Mouse (Mus musculus) thymus, adult 18-20 months (tissue): ENCODE measurements around the gene Nanos2.
A peak's percentile ranks its signal among the peaks of the same experiment; 100 is the strongest.

Experiments
- DNase-seq, 2 experiments: peaks; one replicate each; pipeline ENCODE4 v3.0.0; 2022; ENCODE audit warnings: mixed read lengths in 2 of 2

Gene Nanos2

GRCm38 (mm10) chr7:18987100-18987499 lies at the start of gene Nanos2:
Nanos2 (plus strand) TSS chr7:18987400.
- DNase-seq, result no peak

DNA sequence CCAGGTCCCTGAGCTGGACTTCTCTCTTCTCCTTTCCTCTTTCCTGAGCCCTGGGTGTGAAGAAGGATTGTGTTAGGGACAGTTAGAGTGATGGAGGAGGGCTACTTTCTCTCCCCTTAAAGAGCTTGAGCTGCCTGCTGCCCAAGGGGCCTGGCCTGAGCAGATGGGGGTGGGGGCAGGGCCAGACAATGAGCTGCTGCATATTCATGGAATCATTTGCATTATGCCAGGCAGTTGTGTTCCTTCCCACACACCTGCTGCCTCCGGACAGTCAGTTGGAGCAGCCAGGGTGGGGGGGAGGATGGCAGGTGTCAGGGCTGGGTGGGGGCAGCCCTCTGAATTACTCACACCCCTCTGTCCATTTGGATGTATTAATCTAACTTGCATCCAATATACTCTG lies 44.8 kb upstream of the Nanos2 start:
- no peak for DNase-seq

DNA sequence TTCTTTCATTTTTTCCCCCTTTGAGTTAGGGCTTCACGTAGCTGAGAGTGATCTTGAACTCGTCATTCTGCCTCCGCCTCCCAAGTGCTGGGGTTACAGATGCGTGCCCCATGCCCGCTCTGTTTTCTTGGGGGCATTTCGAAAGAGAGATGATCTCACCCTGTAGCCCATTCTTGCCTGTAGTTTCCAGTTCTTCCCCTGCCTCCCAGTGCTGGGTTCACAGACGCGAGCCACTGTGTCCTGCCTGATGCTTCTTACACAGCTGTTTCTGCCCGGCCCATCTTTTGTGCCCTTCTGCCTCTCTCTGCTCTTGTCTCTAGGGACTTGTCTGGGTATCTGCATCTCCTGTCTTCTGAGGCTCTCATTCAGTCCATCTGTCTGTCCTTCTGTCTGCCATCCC lies 44.4 kb upstream of the Nanos2 start:
- no peak for DNase-seq

- DNase-seq, result no peak
Measured at GRCm38 (mm10) chr7:18948151-18948550, 39.0 kb upstream of the Nanos2 start.

DNA sequence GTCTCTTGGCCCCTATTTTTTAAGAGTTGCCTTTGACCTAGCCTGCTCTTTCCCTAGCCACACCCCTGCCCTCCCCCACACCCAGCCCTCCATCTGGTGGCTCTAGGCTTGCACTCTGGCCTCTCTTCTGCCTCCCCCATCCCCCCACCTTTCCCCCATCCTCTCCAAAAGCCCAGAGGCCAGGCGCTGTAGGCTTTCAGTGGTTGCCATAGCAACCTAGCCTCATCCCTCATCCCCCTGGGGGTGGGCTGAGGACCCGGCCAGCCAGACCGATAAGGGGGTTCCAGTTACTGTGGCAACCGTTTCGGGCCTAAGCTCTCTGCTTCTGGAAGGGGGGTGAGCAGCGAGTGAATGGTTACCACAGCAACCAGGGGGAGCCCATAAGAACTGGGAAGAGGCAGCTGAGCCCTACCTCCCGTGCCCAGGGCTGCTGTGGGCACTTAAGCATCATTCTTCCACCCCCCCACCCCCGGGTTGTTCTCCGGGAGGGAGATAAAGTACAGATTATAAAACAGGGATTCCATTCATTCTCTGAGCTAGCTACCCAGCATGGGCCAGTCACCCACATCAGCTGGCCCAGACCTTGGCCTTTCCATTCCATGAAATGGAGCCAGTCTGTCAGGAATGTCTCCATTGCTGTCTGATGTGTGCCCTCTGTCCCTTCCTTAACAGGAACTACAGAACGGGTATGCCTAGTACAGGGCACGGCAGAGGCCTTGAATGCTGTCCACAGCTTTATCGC lies 37.2 kb upstream of the Nanos2 start:
- DNase-seq, result no peak

DNA sequence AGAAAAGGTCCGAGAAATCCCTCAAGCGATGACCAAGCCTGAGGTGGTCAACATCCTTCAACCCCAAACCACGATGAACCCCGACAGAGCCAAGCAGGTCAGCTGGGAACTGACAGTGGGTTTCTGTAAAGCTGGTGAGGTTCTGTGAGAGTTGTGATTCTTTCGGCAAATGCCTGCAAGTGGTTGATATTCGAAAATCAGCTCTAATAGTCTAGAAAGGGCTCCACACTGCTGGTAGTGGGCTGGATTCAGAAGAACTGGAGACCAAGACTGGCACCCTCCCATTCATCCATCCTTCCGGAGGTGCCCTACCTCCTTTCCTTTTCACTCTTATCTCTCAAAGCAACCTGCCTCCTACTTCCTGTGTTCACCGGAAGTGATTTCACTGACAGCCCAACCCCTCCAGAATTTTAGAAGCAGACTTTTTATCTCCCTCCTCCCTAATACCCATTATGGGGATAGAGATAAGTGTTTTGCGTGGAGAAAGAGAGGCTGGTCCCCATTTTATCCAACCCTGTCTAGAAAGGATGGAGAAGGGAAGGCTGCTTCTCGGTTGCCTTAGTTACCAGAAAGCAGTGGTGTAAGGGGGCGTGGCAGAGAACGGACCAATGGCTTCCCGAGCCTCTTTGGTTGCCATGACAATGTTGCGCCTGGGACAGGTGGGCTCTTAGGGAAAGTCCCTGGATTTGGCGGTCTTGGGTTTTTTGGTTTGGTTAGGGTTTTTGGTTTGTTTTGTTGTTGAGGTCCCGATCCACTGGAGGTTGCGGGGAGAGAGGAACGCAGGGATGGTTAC lies 36.5 kb upstream of the Nanos2 start:
- no peak for DNase-seq

- no peak for DNase-seq
Measured at GRCm38 (mm10) chr7:18951397-18951796, 35.8 kb upstream of the Nanos2 start.

GRCm38 (mm10) chr7:18957569-18958383 lies 29.4 kb upstream of the Nanos2 start:
- no peak for DNase-seq

DNA sequence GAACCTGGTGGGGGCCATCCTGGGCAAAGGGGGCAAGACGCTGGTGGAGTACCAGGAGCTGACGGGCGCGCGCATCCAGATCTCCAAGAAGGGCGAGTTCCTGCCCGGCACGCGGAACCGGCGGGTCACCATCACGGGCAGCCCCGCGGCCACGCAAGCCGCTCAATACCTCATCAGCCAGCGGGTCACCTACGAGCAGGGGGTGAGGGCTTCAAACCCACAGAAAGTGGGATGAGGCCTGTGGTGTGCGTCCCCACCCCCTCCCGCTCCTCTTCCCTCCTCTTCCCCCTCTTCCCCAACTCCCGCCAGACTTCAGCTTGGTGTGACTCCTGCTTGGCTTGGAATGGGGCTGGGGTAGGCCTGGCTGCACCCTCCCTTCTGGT lies 28.8 kb upstream of the Nanos2 start:
- no peak for DNase-seq

DNA sequence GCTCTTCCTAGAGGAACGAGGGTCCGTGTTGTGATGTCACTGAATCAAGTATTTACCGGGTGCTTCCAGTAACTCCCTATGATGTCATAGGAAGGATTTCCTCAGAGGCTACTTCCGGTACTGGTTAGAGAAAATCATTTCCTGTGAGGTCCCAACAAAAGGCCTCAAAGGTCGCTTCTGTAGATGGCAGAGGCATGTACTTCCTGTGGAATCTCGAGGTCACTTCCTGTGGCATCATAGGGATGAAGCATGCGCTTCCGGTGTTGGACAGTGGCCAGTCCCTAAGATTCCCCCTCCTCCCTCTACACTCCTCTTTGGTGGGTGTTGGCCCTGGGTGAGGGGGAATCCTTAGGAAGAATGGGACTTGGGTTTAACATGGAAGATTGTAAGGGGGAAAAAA lies 27.8 kb upstream of the Nanos2 start:
- no peak for DNase-seq

GRCm38 (mm10) chr7:18962171-18962792 lies 24.9 kb upstream of the Nanos2 start:
- DNase-seq, result no peak

- no peak for DNase-seq
Measured at GRCm38 (mm10) chr7:18962795-18963194, 24.4 kb upstream of the Nanos2 start.

DNA sequence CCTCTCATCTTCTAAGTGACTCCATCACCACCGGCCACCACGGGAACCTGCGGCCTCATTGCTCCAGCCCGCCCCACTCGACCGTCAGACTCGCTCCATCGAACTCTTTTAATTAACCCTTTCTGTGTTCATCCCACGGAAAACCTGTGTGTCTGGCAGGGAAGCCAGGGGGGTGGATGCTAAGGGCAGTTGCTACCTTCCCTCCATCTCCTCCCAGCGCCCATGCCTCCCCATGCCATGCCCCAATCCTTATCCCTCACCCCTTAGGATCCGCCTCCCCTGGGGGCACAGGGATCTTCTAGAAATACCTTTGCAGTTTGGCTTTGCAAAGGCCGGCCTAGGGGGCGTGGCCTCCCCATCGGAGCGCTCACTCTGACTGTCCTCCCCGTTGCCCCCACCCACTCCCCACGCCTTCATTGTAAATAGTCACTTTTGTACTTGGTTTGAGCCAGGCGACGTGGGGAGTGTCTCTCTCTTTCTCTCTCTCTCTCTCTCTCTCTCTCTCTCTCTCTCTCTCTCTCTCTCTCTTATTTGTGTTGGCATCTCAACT lies 23.8 kb upstream of the Nanos2 start:
- no peak for DNase-seq

DNA sequence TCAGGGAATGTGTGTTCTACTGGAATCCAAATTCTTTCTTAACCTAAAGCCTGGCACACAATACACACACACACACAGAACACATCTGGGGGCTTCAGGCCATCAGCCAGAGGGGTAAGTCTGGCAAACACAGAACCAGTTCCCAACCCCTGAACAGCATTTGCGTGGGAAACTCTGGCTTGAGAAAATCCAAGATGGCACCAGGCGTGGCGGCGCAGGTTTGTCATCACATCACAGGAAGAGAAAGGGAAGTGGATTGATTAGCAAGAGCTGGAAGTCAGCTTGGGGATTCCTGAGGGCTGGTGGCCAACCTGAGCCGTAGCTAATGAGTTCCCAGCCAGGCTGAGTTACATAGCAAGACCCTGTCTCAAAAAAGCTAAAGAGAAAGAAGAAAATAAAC lies 21.9 kb upstream of the Nanos2 start:
- no peak for DNase-seq

DNA sequence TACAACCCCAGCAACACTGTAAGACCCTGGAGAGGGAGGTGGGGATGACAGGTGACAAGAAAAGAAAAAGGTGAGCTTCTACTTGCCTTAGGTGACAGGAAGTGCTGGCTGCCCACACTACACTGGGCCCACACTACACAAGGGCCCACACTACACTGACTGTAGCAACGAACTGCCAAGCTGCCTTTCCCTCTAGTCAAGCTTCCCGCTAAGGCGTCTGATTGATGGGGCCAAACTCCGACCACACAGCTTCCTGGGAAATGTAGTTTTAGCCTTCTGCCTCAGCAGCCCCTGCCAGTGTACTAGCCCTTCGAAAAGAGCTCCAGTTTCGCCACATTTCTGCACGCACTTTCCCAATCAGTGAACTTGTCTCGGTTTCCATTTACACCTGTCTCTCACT lies 19.6 kb upstream of the Nanos2 start:
- DNase-seq, result no peak

- DNase-seq, result no peak
Measured at GRCm38 (mm10) chr7:18970956-18971355, 16.2 kb upstream of the Nanos2 start.

DNA sequence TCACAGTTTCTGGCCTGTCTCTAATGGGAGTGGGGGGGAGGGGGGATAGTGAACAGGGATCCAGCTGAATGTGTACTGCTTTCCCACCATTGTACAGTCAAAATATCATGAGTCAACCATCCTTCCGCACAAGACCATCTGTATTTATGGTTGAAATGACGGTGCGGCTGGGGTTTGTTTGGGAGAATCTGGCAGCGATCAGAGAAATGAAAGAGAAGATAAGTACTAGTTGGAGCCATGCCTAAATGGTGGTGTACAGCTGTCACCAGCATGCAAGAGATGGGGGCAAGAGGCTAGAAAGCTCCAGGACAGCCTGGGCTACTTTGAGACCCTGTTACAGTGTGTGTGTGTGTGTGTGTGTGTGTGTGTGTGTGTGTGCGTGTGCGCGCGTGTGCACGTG lies 8.8 kb upstream of the Nanos2 start:
- DNase-seq, result no peak

DNA sequence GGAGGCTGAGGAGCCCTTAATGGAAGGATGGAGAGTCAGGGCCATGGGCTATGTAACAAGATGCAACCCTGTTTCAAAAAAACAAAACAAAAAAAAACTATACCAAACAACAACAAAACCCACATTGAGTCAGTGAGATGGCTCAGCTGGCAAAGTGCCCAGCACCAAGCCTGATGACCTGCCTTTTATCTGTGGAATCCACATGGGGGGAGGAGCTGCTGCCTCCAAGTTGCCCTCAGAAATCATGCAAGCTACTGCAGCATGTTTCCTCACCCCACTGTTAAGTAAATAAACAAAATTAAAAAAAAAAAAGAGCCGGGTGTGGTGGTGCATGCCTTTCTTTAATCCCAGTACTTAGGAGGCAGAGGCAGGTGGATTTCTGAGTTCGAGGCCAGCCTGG lies 697 bp upstream of the Nanos2 start:
- no peak for DNase-seq

DNA sequence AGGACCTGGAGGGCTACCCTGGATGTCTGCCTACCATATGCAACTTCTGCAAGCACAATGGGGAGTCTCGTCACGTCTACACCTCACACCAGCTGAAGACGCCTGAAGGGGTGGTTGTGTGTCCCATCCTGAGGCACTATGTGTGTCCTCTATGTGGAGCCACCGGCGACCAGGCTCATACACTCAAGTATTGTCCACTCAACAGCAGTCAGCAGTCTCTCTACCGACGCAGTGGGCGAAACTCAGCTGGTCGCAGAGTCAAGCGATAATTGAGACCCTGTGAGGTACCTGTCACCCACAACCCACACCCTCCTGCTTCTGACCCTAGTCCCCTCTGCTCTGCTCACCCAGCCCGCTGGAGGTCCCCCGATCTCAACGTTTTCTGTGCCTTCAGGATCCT lies 547 bp downstream of the Nanos2 start:
- no peak for DNase-seq

DNA sequence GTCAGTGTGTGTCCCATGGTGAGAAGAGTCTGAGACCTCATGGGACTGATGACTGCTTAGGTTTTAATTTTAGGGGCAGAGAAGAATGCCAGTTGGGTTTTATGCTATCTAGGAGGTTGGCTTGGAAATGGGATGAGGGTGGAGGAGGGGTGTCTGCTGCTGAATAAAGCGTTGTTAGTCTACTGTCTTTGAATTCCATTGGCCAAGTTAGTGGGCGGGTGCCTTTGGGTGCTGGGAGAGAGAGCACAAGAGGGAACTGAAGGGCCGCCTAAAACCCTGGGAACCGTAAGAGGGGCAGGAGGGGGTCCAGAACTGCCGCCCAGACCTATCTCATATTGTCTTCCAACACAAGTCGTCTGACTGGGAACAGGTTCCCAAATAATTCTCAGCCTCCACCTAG lies 1.6 kb downstream of the Nanos2 start:
- DNase-seq, result no peak

DNA sequence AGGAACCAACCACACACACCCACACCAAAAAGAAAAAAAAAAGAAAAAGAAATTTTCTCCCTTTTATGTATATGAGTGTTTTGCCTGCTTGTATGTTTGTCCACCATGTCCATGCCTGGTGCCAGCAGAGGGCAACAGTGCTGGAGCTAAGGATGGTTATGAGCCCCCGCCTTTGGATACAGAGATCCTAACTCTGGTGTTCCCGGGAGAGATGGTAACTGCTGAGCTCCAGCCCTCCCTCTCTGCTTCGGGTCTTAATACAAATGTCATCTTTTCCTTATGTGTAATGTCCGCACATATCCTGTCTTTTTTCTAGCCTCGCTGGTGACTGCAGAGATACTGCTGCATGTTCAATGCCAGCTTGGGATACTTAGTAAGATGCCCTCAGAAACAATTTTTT lies 2.8 kb downstream of the Nanos2 start:
- no peak for DNase-seq

DNA sequence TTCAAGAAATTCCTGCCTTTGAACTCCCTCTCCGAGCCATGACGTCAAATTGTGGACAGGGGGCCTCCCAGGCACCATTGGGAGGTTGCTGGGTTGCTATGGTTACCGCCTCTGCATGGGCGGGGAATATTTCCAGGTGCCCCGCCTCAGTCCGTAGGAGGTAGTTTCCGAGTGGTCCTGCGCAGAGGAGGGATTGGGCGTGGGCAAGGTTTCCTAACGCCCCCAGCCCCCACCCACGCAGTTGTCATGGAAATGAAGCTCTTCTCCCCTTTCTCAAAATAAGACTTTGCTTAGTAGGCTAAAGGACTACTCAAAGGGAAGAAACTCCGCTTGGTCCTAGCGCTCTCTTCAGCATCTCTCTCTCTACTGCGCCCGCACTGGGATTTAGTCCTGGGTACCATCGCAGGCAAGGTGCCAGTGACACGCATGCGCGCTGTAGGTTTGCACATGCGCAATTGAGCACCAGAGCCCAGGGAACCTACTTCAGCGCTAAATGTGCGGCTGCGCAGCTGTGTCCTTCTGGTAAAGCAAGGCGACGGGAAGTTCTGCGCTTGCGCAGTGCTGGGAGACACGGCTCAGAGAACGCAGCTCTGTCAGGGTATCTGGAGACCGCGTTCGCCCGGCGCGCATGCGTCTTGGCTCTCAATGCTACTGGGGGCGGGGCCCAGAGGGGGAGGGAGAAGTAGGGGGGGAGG lies 3.5 kb downstream of the Nanos2 start, which contains the start of gene Mypop:
Gene Mypop (plus strand): TSS at position 645 of the 695 bp plus-strand sequence.
- DNase-seq, result peak; percentile 99
